Mouse (Mus musculus): ENCODE measurements around the gene Prkn. TPM values are rescaled to one million over a fixed set of nuclear protein-coding genes. Genes with fewer than 3 reads are reported as not detected.

Prkn gene
- total and polyA plus RNA-seq, 3 experiments = 4.5 to 10.6 (median 10.3) TPM

DNA sequence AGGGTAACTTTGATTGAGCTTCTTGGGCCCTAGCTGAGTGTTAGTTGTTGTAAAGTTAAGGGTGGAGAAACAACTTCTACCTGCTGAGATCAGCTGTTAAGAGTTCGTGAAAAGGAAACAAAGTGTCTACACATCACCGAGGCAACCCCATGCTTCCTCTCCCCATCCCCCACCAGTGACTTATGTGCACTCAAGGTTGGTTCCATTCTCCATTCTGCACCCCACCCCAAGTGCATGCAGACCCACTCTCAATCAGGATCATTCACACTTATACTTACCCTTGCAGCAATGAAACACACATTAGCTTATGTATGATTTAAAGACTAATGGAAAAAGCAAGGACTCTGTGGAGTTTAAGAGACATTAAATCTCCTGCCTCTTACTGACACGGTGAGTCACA, 691.9 kb downstream of the Prkn start:
- WGBS = 53% methylated on average over 3 of the region's 3 CpGs
- no peak overlapping the region for H3K9ac ChIP-seq (ENCODE audit: low read depth, low read length)
- no peak for DNase-seq
- H3K4me1 ChIP-seq (ENCODE audit: control insufficient read depth, insufficient read depth, low read length) = no peaks in the 10 kb centered on the region
- H3K27ac ChIP-seq = no peak overlapping the region
- no peak overlapping the region for H3K4me3 ChIP-seq
- H3K36me3 ChIP-seq (ENCODE audit: control insufficient read depth, insufficient read depth, low read length) = no peaks in the 10 kb centered on the region
- no peaks in the 10 kb centered on the region for H3K27me3 ChIP-seq (ENCODE audit: control insufficient read depth, insufficient read depth, low read length)
- intact Hi-C loops (cut with DNase I) = no loop called here
- TF ChIP-seq EP300 (IDR thresholded peaks at IDR 0.05; ENCODE audit: insufficient read depth, low read depth, low read length) = no peak
- no peak for TF ChIP-seq CTCF (IDR thresholded peaks at IDR 0.05)
- H3K79me2 ChIP-seq (replicated peaks; ENCODE audit: control insufficient read depth, insufficient read depth, low read length) = no peaks in the 10 kb centered on the region

DNA sequence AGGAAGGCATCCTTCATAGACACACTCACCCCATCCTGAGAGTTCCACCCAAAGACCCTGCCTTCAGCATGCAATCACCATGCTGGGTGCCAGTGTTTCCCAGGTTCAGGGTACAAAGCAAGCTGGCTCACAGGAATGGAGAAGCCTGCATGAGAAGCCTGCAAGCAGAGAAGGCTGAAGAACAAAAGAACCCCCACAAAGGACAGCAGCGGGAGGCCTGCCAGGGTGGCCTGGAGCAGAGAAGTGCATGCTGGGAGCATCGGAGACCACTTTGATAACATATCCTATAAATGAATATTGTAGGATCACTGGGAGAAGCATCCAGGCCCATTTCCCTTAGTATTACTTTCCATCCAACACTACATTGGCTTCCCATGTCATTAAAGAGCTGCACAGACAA, 692.6 kb downstream of the Prkn start:
- Histone ChIP-seq H3K4me3 (no peak overlapping the region), H3K36me3 (ENCODE audit: control insufficient read depth, insufficient read depth, low read length) (no peaks in the 10 kb centered on the region), H3K27me3 (ENCODE audit: control insufficient read depth, insufficient read depth, low read length) (no peaks in the 10 kb centered on the region), H3K9ac (ENCODE audit: low read depth, low read length) (no peak overlapping the region), H3K4me1 (ENCODE audit: control insufficient read depth, insufficient read depth, low read length) (no peaks in the 10 kb centered on the region), H3K27ac (no peak overlapping the region), H3K79me2 (replicated peaks; ENCODE audit: control insufficient read depth, insufficient read depth, low read length) (no peaks in the 10 kb centered on the region)
- no peak for DNase-seq
- WGBS = 63% methylated on average over 2 of the region's 2 CpGs
- TF ChIP-seq CTCF (IDR thresholded peaks at IDR 0.05) (no peak), POLR2A (IDR thresholded peaks at IDR 0.05; ENCODE audit: insufficient read depth, low read depth, low read length) (no peak), EP300 (IDR thresholded peaks at IDR 0.05; ENCODE audit: insufficient read depth, low read depth, low read length) (no peak)
- intact Hi-C loops (cut with DNase I) = no loop called here

DNA sequence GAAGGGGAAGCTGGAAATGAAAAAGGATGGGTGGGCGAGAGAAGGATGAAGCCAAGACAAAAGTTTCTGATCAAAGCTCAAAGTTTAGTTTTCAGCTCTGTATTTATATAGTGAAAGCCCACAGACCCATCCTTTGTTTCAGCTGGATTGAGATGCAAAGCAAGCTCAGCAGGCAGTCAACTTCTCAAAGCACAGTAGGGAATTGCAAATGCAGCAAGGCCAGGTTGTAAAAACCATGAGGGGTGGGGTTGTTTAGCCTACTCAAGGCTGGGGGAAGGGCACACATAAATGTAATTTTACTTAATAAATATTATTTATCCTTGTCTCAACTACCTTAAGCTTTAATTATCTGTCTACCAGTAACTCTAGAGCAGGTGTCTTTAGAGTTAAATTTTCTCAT, 693.7 kb downstream of the Prkn start:
- WGBS = 81% methylated on average over 1 of the region's 1 CpGs
- intact Hi-C loops (cut with DNase I) = no loop called here
- Histone ChIP-seq H3K4me1 (ENCODE audit: control insufficient read depth, insufficient read depth, low read length) (no peaks in the 10 kb centered on the region), H3K36me3 (ENCODE audit: control insufficient read depth, insufficient read depth, low read length) (no peaks in the 10 kb centered on the region), H3K9ac (ENCODE audit: low read depth, low read length) (no peak overlapping the region), H3K4me3 (no peak overlapping the region), H3K79me2 (replicated peaks; ENCODE audit: control insufficient read depth, insufficient read depth, low read length) (no peaks in the 10 kb centered on the region), H3K27me3 (ENCODE audit: control insufficient read depth, insufficient read depth, low read length) (no peaks in the 10 kb centered on the region), H3K27ac (no peak overlapping the region)
- TF ChIP-seq EP300 (IDR thresholded peaks at IDR 0.05; ENCODE audit: insufficient read depth, low read depth, low read length) (no peak), POLR2A (IDR thresholded peaks at IDR 0.05; ENCODE audit: insufficient read depth, low read depth, low read length) (no peak), CTCF (IDR thresholded peaks at IDR 0.05) (no peak)
- no peak for DNase-seq

DNA sequence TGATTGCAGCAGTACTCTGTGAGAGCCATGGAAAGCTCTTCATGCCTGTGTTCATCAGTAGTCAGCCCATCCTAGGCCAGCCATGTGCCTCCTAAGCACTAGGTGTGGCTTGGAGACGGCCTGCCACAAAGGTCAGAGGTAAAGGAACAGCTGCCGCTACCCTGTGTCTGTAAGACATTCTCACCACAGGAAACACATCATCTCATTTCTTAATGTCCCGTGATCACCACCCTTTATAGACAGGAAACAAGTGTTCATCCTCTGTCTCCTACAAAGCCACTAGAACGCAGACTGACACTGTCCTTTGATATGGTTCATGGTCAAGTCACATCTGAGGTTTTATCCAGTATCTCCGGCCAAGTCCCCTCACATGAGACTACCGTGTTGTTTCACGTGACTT, 698.6 kb downstream of the Prkn start:
- Histone ChIP-seq H3K79me2 (replicated peaks; ENCODE audit: control insufficient read depth, insufficient read depth, low read length) (no peaks in the 10 kb centered on the region), H3K36me3 (ENCODE audit: control insufficient read depth, insufficient read depth, low read length) (no peaks in the 10 kb centered on the region), H3K4me3 (no peak overlapping the region), H3K9ac (ENCODE audit: low read depth, low read length) (no peak overlapping the region), H3K27ac (no peak overlapping the region), H3K4me1 (ENCODE audit: control insufficient read depth, insufficient read depth, low read length) (no peaks in the 10 kb centered on the region), H3K27me3 (ENCODE audit: control insufficient read depth, insufficient read depth, low read length) (no peaks in the 10 kb centered on the region)
- intact Hi-C loops (cut with DNase I) = no loop called here
- TF ChIP-seq POLR2A (IDR thresholded peaks at IDR 0.05; ENCODE audit: insufficient read depth, low read depth, low read length) (no peak), EP300 (IDR thresholded peaks at IDR 0.05; ENCODE audit: insufficient read depth, low read depth, low read length) (no peak), CTCF (IDR thresholded peaks at IDR 0.05) (no peak)
- 77% methylated on average over 7 of the region's 7 CpGs for WGBS
- no peak for DNase-seq

DNA sequence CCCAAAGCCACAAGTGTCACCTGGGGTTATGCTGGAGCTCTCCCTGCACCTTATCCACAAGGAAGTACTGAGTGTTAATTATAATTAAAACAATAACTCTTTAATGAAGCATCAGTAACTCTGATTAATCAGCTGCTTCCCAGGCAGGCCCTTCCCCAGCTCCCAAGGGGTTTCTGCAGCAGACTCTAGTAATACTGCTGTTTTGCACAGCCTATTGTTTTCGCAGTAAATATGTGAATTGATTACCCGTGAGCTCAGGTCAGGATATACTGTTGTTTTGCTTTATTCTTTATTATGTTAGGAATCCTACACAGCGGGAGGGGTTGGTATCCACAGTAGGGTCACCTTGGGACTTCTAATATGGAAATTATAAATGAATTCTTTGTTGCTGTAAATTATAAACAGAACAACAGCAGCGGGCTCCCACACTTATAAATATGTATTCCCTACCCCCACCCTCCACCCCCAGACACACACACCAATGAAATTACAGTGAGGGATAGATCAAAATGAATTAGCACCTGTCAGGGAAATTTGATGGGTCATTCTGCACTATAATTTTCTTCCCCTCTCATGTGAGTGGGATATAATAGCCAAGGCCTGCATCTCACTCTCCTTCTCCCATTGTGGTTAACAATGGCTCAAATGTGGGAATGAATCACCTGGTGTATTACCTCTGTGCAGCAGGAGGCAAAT, 701.9 kb downstream of the Prkn start:
- Histone ChIP-seq H3K4me1 (ENCODE audit: control insufficient read depth, insufficient read depth, low read length) (no peaks in the 10 kb centered on the region), H3K36me3 (ENCODE audit: control insufficient read depth, insufficient read depth, low read length) (no peaks in the 10 kb centered on the region), H3K9ac (ENCODE audit: low read depth, low read length) (no peak overlapping the region), H3K27me3 (ENCODE audit: control insufficient read depth, insufficient read depth, low read length) (no peaks in the 10 kb centered on the region), H3K79me2 (replicated peaks; ENCODE audit: control insufficient read depth, insufficient read depth, low read length) (no peaks in the 10 kb centered on the region), H3K27ac (no peak overlapping the region), H3K4me3 (no peak overlapping the region)
- no peak for TF ChIP-seq CTCF (IDR thresholded peaks at IDR 0.05)
- no peak for TF ChIP-seq POLR2A (IDR thresholded peaks at IDR 0.05; ENCODE audit: insufficient read depth, low read depth, low read length)
- TF ChIP-seq EP300 (IDR thresholded peaks at IDR 0.05; ENCODE audit: insufficient read depth, low read depth, low read length) = no peak
- 75% methylated on average over 4 of the region's 4 CpGs for WGBS
- no peak for DNase-seq
- intact Hi-C loops (cut with DNase I) = no loop called here

DNA sequence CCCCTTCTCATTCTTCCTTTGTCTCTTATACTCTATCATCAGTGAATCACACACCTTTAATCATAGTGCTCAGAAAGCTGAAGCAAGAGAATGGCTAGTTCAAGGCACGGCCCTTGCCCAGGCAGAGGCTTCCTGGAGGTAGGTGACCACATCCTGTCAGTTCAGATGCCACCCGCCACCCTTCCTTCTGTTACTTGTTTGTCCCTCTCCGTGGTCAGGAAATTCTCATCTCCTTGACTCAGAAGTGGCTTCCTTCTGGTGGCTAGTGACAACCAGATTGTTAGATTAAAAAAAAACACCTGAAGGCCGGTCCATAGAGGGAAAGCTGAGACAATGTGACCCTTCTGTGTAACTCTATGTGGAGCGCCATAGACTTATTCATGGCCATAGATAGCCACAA, 710.4 kb downstream of the Prkn start:
- intact Hi-C loops (cut with DNase I) = no loop called here
- Histone ChIP-seq H3K27me3 (ENCODE audit: control insufficient read depth, insufficient read depth, low read length) (no peaks in the 10 kb centered on the region), H3K9ac (ENCODE audit: low read depth, low read length) (no peak overlapping the region), H3K36me3 (ENCODE audit: control insufficient read depth, insufficient read depth, low read length) (no peaks in the 10 kb centered on the region), H3K27ac (no peak overlapping the region), H3K79me2 (replicated peaks; ENCODE audit: control insufficient read depth, insufficient read depth, low read length) (no peaks in the 10 kb centered on the region), H3K4me3 (no peak overlapping the region), H3K4me1 (ENCODE audit: control insufficient read depth, insufficient read depth, low read length) (no peaks in the 10 kb centered on the region)
- 57% methylated on average over 5 of the region's 5 CpGs for WGBS
- no peak for DNase-seq
- TF ChIP-seq CTCF (IDR thresholded peaks at IDR 0.05) (no peak), EP300 (IDR thresholded peaks at IDR 0.05; ENCODE audit: insufficient read depth, low read depth, low read length) (no peak)
